Mouse (Mus musculus) A20 (cell line): ENCODE data around the gene Trim33.

Experiments used
- DNase-seq: peaks from one replicate; pipeline ENCODE4 v3.0.0-alpha.2; 2011; ENCODE audit warnings: low read depth, low spot score

The Trim33 gene

DNA sequence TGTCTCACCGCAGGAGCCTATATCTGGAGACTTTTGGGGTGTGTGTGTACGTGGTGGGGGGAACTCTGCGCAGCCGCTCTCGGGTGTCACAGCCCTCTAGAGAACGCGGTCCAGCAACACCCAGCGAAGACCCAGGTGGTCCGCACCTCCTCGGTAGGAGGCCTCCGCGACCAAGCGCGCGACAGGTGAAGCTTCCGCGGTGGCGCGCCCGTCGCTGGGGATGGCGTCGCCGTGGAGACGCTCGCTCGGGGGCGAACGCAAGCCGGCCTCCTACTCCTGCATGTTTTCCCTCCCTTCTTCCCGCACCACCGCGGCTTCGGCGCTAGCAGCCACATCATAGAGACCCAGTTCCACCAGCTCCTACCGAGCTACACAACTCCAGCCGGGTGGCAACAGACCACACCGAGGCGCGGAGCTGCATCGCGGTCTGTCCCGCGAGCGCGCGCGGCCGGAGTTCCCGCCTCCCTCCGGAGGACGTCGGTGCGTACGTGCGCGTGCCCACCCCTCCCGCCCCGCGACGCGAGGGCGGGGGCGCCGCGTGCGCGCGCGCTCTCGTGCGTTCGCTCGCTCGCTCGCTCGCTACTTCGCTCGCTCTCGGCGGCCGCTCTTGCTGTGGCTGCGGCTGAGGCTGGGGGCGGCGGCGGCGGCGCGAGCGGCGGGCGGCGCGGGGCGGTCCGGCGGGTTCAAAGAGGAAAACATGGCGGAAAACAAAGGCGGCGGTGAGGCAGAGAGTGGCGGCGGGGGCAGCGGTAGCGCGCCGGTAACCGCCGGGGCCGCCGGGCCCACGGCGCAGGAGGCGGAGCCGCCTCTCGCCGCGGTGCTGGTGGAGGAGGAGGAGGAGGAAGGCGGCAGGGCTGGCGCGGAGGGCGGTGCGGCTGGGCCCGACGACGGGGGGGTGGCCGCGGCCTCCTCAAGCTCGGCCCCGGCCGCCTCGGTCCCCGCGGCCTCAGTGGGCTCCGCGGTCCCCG is at the start of gene Trim33:
Gene Trim33 (plus strand): TSS at position 112 of the 968 bp plus-strand sequence.
- peak; percentile 98 for DNase-seq

GRCm38 (mm10) chr3:103232398-103232797 is 46.7 kb upstream of the Trim33 start:
- no peak for DNase-seq

- DNase-seq = no peak
Observed at GRCm38 (mm10) chr3:103241524-103241923, 37.6 kb upstream of the Trim33 start.

DNA sequence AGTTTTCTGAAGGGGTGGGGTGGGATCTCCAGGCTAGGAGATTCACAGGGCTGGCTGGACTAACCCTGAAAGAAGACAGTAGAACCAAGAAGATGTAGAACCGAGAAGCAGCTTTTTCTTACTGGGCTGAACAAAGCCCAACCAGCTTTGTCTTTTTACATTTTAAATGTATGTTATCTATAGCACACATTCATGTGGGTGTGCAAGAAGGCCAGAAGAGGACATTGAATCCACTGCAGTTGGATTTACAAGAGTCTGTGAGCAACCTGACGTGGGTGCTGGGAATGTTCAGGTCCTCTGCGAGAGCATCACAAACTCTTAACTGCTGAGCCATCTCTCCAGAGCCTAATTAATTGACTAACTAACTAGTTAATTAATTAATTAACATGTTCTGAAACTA is 36.9 kb upstream of the Trim33 start:
- no peak for DNase-seq

GRCm38 (mm10) chr3:103243491-103243890 is 35.6 kb upstream of the Trim33 start:
- no peak for DNase-seq

DNA sequence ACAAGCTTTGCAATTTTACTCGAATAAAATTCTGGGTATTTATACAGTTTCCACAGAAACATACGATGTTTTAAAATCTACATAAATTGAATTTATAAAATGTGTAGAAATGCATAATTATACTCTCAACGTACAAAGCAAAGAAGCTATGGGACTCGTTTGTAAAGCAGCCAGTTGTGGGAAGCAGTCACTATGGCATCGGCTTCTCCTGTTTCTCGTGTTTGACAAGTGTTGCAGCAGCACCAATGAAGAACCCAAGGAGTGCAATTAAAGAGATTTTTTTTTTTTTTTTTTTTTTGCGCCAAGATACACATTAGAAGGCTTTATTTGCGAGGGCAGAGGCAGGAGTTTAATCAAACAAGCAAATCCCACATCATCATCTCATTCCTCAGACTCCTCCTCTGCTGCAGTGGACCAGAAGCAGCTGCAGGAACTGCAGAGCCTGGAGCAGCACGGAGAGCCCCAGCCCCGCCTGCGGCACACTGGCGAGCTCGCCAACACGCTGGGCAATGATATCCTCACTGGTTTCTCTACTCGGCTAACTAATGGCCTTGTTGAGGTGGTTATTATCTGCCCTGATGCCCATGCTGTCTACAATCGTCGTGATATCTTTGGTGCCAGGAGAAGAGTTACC is 32.3 kb upstream of the Trim33 start:
- no peak for DNase-seq

GRCm38 (mm10) chr3:103256089-103256819 is 22.8 kb upstream of the Trim33 start:
- DNase-seq = no peak

- no peak for DNase-seq
Observed at GRCm38 (mm10) chr3:103262802-103263417, 16.2 kb upstream of the Trim33 start.

- no peak for DNase-seq
Observed at GRCm38 (mm10) chr3:103278561-103279181, 422 bp upstream of the Trim33 start.

DNA sequence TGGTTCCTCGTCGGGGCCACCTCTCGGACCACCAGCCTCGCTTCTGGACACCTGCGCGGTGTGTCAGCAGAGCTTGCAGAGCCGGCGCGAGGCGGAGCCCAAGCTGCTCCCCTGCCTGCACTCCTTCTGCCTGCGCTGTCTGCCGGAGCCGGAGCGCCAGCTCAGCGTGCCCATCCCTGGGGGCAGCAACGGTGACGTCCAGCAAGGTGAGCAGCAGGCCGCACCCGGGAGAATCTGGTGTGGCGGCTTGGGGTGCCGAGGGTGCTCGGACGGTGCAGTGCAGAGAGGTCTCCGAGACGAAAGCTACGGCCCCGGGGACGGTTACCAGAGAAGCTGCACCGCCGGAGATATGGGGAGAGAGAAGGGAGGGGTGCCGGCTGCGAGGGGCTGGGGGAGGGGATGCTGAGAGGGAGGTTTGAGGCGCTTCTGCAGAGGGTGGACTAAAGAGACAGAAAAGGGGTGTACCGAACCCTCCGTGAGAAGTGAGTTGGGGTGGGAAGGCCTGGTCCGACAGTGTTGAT is 1.2 kb downstream of the Trim33 start:
- peak; percentile 70 for DNase-seq

GRCm38 (mm10) chr3:103280875-103281274 is 1.8 kb downstream of the Trim33 start:
- DNase-seq = no peak

DNA sequence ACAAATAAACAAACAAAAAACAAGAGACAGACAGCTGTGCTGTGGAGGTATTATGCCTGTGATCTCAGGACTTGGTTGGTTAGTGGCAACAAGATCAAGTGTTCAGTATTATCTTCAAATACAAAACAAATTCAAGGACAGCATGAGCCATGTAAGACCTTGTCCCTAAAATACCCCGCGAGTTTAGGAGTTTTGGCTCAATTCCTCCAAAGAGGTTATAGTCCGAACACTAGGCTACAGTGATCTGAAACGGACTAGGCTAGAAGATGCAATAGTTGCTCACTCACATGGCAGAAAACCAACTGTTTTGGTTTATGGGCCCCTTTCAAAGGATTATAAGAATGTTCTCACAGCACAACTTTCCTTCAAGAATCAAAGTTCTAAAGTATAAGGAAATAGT is 9.7 kb downstream of the Trim33 start:
- no peak for DNase-seq

DNA sequence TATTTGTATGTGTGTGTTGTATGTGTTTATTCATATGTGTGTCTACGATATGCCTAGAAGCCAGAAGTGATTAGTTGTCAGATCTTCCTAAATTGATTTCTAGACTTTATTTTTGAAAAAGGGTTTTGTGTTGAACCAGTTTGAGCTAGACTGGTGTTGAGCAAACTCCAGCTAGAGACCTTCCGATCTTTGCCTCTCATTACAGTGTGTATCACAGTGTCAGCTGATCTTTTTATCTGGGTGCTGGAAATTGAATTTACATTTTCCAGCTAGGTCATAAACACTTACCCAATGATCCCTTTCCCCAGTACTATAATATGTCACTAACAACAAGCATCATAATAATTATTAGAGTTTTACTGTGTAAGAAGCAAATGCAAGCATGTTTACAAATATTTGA is 12.0 kb downstream of the Trim33 start:
- no peak for DNase-seq

- no peak for DNase-seq
Observed at GRCm38 (mm10) chr3:103305411-103305982, 26.4 kb downstream of the Trim33 start.

DNA sequence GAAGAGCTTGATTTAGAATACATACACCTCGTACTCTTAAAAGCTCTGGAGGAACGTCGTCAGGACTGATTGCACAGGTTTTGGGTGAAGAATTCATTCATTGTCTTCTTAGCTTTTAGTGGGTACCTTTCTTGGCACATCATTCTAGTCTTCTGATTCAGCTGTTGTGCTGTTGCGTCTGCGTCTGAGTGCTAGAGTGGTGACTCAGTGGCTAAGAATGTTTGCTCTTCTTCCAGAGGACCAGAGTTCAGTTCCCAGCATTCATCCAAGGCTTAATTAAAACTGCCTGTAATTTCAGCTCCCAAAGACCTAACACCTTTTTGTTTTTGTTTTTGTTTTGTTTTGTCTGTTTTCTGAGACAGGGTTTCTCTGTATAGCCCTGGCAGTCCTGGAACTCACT is 30.2 kb downstream of the Trim33 start:
- DNase-seq = no peak

DNA sequence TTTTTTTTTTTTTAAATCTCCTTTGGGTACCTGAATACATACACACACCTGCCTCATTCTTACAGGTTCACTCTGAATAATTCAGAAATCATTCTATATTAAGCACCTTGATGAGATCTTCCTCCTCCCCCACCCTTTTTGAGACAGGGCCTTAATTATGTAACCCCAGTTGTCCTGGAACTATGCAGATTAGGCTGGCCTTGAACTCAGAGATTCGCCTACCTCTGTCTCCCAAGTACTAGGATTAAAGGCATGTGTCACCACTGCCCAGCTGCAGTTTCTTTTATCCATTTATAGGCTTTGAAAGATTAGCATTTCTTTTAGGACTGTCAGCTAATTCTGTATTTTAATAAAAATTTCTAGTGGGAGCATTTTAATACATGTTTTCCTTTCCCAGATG is 30.7 kb downstream of the Trim33 start:
- no peak for DNase-seq

DNA sequence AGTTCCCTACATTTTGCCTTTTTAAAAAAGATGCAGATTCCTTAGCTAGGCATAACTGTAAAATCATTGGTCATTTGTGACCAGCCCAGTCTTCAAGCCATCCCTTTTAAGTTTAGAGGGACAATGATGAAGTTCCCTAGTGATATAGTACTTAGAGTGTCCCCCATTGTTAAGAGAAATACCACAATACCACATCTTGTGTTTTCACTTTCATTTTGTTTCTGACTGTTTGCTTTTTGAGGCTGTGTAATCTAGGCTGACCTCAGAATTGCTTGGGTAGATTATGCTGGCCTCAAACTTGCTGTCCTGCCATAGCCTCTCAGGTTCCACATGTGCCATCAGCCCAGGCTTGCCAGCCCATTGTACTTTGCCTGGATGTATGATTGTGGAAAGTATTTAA is 35.2 kb downstream of the Trim33 start:
- peak; percentile 11 for DNase-seq

- peak; percentile 30 for DNase-seq
Observed at GRCm38 (mm10) chr3:103335371-103335770, 56.3 kb downstream of the Trim33 start.

- no peak for DNase-seq
Observed at GRCm38 (mm10) chr3:103346658-103347057, 67.6 kb downstream of the Trim33 start.

DNA sequence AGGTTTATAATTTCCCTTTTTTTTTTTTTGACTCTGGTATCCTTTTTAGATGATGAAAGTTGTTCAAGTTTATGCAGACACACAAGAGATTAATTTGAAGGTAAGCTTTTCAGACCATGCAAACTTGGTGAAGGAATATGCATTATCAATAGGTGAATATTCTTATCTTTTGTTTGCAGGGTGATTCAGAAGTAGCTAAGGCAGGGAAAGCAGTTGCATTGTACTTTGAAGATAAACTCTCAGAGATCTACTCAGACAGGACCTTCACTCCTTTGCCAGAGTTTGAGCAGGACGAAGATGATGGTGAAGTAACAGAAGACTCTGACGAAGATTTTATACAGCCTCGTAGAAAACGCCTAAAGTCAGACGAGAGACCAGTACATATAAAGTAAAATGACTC is 74.4 kb downstream of the Trim33 start:
- no peak for DNase-seq

GRCm38 (mm10) chr3:103354041-103354440 is 74.9 kb downstream of the Trim33 start:
- DNase-seq = no peak
